Mouse (Mus musculus): ENCODE measurements around the gene Stk32c. TPM values are rescaled to one million over a fixed set of nuclear protein-coding genes. Genes with fewer than 3 reads are reported as not detected.

Stk32c gene
- polyA plus RNA-seq, 1 experiment from 2014 or later: 2.5 TPM

- no peaks in the 10 kb centered on the region for H3K27me3 ChIP-seq (replicated peaks)
- H3K4me2 ChIP-seq: no peak overlapping the region
- WGBS: 0% methylated on average over 2 of the region's 2 CpGs
- no peak overlapping the region for H3K4me3 ChIP-seq (replicated peaks)
- no peak overlapping the region for H3K9ac ChIP-seq (replicated peaks)
- ATAC-seq (ENCODE audit: low FRiP score): peak; percentile 84
- no peaks in the 10 kb centered on the region for H3K9me3 ChIP-seq (replicated peaks)
- peak overlapping the region; percentile 38; the same call in 1 of the 2 replicates for H3K27ac ChIP-seq (replicated peaks)
- H3K36me3 ChIP-seq: peaks cover 3% of the 10 kb centered on the region; the same call in 1 of the 2 replicates
- H3K4me1 ChIP-seq: peaks cover 6% of the 10 kb centered on the region; the same call in 1 of the 2 replicates
Observed at GRCm38 (mm10) chr7:139068182-139068623, 144.9 kb downstream of the Stk32c start.

DNA sequence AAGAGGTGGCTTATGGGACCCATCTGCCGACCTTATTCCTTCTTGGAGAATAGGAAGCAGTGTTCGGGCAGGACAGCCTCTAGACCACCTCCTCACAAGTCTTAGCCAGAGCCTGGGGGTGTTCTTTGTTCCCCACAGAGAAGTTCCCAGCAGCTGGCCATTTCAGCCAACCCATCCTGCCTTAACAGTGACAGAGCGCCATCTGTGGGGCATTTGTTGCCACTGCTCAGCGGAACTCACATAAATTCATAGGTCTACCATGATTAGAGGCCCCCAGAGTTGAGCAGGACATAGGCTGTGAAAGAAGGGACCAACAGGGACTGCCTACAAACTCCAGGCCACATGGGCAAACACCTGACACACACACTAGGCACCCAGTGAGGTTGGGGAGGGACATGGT is 149.7 kb downstream of the Stk32c start:
- Histone ChIP-seq H3K36me3 (peaks cover 11% of the 10 kb centered on the region; the same call in 1 of the 2 replicates), H3K4me3 (replicated peaks) (no peak overlapping the region), H3K9ac (replicated peaks) (no peak overlapping the region), H3K4me2 (no peak overlapping the region), H3K4me1 (peaks cover 3% of the 10 kb centered on the region; the same call in 1 of the 2 replicates), H3K9me3 (replicated peaks) (no peaks in the 10 kb centered on the region), H3K27me3 (replicated peaks) (no peaks in the 10 kb centered on the region), H3K27ac (replicated peaks) (no peak overlapping the region)
- no peak for ATAC-seq (ENCODE audit: low FRiP score)
- 60% methylated on average over 4 of the region's 4 CpGs for WGBS

Other genes with a start within 250 kb of the Stk32c start
- 153 and 181 TPM in 2 replicates for gene Dpysl4, start 127.3 kb downstream of the Stk32c start, polyA plus RNA-seq (2015; fragmentation: Nextera tagmentation; extraction: Ambion mirVana)
- 4.4 and 5.1 TPM in 2 replicates for gene Lrrc27, start 319 bp downstream of the Stk32c start, polyA plus RNA-seq (2015; fragmentation: Nextera tagmentation; extraction: Ambion mirVana)
- 5.8 and 8.4 TPM in 2 replicates for gene Pwwp2b, start 35.2 kb upstream of the Stk32c start, polyA plus RNA-seq (2015; fragmentation: Nextera tagmentation; extraction: Ambion mirVana)
- 18.4 and 20.9 TPM in 2 replicates for gene Inpp5a, start 175.8 kb upstream of the Stk32c start, polyA plus RNA-seq (2015; fragmentation: Nextera tagmentation; extraction: Ambion mirVana)

Measured in neural tube, embryonic 15.5 days (tissue).